Mouse (Mus musculus): ENCODE results near the gene Pam. TPM values are rescaled to one million over a fixed set of nuclear protein-coding genes. Genes with fewer than 3 reads are reported as not detected.
"Not testable (repeated sequence)": the region's sequence is repeated elsewhere in the genome, so short reads cannot be mapped to it uniquely, and the experiment has no call there.

The Pam gene
- polyA plus RNA-seq, 1 experiment from 2014 or later: 28.7 TPM

GRCm38 (mm10) chr1:97765712-97766111 is 329.7 kb downstream of the Pam start:
- H3K9me3 ChIP-seq (replicated peaks); H3K4me3 ChIP-seq; ATAC-seq (ENCODE audit: low FRiP score); H3K9ac ChIP-seq; H3K36me3 ChIP-seq; H3K27me3 ChIP-seq; H3K27ac ChIP-seq; H3K4me2 ChIP-seq (replicated peaks): not testable (repeated sequence)
- peaks cover 15% of the 10 kb centered on the region for H3K4me1 ChIP-seq
- 84% methylated on average over 4 of the region's 4 CpGs for WGBS

GRCm38 (mm10) chr1:97761477-97761876 is 334.0 kb downstream of the Pam start:
- H3K4me3 ChIP-seq: no peak overlapping the region
- H3K9ac ChIP-seq: no peak overlapping the region
- 0 out of 2 replicates have a peak, but pooled peaks cover 6% of the 10 kb centered on the region for H3K36me3 ChIP-seq
- H3K27me3 ChIP-seq: no peaks in the 10 kb centered on the region
- no peak overlapping the region for H3K27ac ChIP-seq
- no peak overlapping the region for H3K4me2 ChIP-seq (replicated peaks)
- no peaks in the 10 kb centered on the region for H3K9me3 ChIP-seq (replicated peaks)
- no peak for ATAC-seq (ENCODE audit: low FRiP score)
- H3K4me1 ChIP-seq: no peaks in the 10 kb centered on the region
- 71% methylated on average over 6 of the region's 6 CpGs for WGBS

GRCm38 (mm10) chr1:97760598-97760997 is 334.8 kb downstream of the Pam start:
- H3K9ac ChIP-seq: no peak overlapping the region
- no peak for ATAC-seq (ENCODE audit: low FRiP score)

GRCm38 (mm10) chr1:97759841-97760240 is 335.6 kb downstream of the Pam start:
- Histone ChIP-seq H3K4me3 (no peak overlapping the region), H3K4me1 (no peaks in the 10 kb centered on the region), H3K4me2 (replicated peaks) (no peak overlapping the region), H3K27me3 (no peaks in the 10 kb centered on the region), H3K9me3 (replicated peaks) (no peaks in the 10 kb centered on the region), H3K9ac (no peak overlapping the region), H3K27ac (no peak overlapping the region), H3K36me3 (peaks cover 15% of the 10 kb centered on the region)
- ATAC-seq (ENCODE audit: low FRiP score): no peak

More at GRCm38 (mm10) chr1:97760598-97760997, 334.8 kb downstream of the Pam start:
- Histone ChIP-seq H3K4me3 (no peak overlapping the region), H3K4me1 (no peaks in the 10 kb centered on the region), H3K4me2 (replicated peaks) (no peak overlapping the region), H3K9me3 (replicated peaks) (no peaks in the 10 kb centered on the region), H3K27ac (no peak overlapping the region), H3K36me3 (peaks cover 8% of the 10 kb centered on the region), H3K27me3 (no peaks in the 10 kb centered on the region)
- 75% methylated on average over 7 of the region's 7 CpGs for WGBS

- Histone ChIP-seq H3K27ac (no peak overlapping the region), H3K9ac (no peak overlapping the region), H3K27me3 (no peaks in the 10 kb centered on the region), H3K4me1 (no peaks in the 10 kb centered on the region), H3K9me3 (replicated peaks) (no peaks in the 10 kb centered on the region), H3K4me2 (replicated peaks) (no peak overlapping the region), H3K36me3 (peaks cover 32% of the 10 kb centered on the region), H3K4me3 (no peak overlapping the region)
- no peak for ATAC-seq (ENCODE audit: low FRiP score)
- WGBS: 79% methylated on average over 4 of the region's 4 CpGs
Observed at GRCm38 (mm10) chr1:97754392-97754791, 341.1 kb downstream of the Pam start.

- Histone ChIP-seq H3K4me2 (replicated peaks) (no peak overlapping the region), H3K36me3 (peaks cover 34% of the 10 kb centered on the region), H3K27me3 (no peaks in the 10 kb centered on the region), H3K9me3 (replicated peaks) (no peaks in the 10 kb centered on the region), H3K4me3 (no peak overlapping the region), H3K4me1 (no peaks in the 10 kb centered on the region), H3K27ac (no peak overlapping the region), H3K9ac (no peak overlapping the region)
- no peak for ATAC-seq (ENCODE audit: low FRiP score)
Observed at GRCm38 (mm10) chr1:97753216-97753615, 342.2 kb downstream of the Pam start.

- no peak overlapping the region for H3K9ac ChIP-seq
- no peaks in the 10 kb centered on the region for H3K4me1 ChIP-seq
- no peak overlapping the region for H3K4me3 ChIP-seq
- H3K36me3 ChIP-seq: peaks cover 39% of the 10 kb centered on the region
- 95% methylated on average over 3 of the region's 3 CpGs for WGBS
- no peak overlapping the region for H3K27ac ChIP-seq
- H3K9me3 ChIP-seq (replicated peaks): no peaks in the 10 kb centered on the region
- H3K4me2 ChIP-seq (replicated peaks): no peak overlapping the region
- no peak for ATAC-seq (ENCODE audit: low FRiP score)
- H3K27me3 ChIP-seq: no peaks in the 10 kb centered on the region
Observed at GRCm38 (mm10) chr1:97748163-97748562, 347.3 kb downstream of the Pam start.

- ATAC-seq (ENCODE audit: low FRiP score): no peak
- no peak overlapping the region for H3K4me3 ChIP-seq
- no peaks in the 10 kb centered on the region for H3K27me3 ChIP-seq
- H3K9ac ChIP-seq: no peak overlapping the region
- no peak overlapping the region for H3K27ac ChIP-seq
- H3K36me3 ChIP-seq: peaks cover 40% of the 10 kb centered on the region
- H3K9me3 ChIP-seq (replicated peaks): no peaks in the 10 kb centered on the region
- H3K4me2 ChIP-seq (replicated peaks): no peak overlapping the region
- 97% methylated on average over 7 of the region's 7 CpGs for WGBS
- no peaks in the 10 kb centered on the region for H3K4me1 ChIP-seq
Observed at GRCm38 (mm10) chr1:97746261-97746660, 349.2 kb downstream of the Pam start.

GRCm38 (mm10) chr1:97745712-97746111 is 349.7 kb downstream of the Pam start:
- H3K9ac ChIP-seq: no peak overlapping the region
- no peaks in the 10 kb centered on the region for H3K4me1 ChIP-seq
- H3K4me2 ChIP-seq (replicated peaks): no peak overlapping the region
- no peak overlapping the region for H3K27ac ChIP-seq
- peaks cover 41% of the 10 kb centered on the region for H3K36me3 ChIP-seq
- no peaks in the 10 kb centered on the region for H3K9me3 ChIP-seq (replicated peaks)
- no peak for ATAC-seq (ENCODE audit: low FRiP score)
- no peak overlapping the region for H3K4me3 ChIP-seq
- 91% methylated on average over 4 of the region's 4 CpGs for WGBS
- H3K27me3 ChIP-seq: no peaks in the 10 kb centered on the region

All from hindbrain, embryonic 12.5 days (tissue).